Mouse (Mus musculus): ENCODE results near the gene Maats1.

The Maats1 gene

DNA sequence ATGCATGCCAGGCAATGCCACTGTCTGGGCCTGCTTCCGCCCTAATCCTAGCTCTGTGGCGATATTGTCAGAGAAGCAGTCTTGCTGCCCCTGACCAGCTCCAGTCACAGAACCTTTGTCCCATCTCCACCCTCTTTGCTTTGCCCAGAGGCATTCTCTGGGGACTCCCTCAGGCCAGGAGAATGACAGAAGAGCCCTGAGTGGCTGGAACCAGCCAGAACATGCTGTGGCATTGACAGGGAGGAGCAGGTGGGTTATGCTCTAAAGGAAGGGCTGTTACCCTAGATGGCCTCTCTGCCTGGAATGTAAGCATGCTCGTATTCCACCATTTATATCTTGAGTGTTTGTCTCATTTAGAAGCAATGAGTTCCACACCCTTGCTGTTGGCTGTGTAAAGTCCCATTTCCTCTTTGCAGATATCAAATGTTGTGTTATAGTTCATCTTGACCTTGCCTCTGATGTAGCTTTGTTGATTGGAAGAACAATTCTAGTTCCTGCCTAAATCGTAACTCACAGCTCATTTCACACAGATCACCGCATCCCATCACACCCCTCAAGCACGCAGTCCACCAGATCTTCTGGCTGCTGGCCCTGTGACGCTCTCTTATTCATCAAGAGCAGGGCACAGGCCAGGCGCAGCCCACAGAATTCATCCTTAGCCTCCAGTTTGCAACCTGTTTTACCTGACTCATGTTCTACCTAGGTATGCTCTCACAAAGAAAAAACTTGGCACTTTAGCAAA is 28.9 kb upstream of the Maats1 start:
- no peak for DNase-seq (ENCODE audit: low read depth, low spot score)

DNA sequence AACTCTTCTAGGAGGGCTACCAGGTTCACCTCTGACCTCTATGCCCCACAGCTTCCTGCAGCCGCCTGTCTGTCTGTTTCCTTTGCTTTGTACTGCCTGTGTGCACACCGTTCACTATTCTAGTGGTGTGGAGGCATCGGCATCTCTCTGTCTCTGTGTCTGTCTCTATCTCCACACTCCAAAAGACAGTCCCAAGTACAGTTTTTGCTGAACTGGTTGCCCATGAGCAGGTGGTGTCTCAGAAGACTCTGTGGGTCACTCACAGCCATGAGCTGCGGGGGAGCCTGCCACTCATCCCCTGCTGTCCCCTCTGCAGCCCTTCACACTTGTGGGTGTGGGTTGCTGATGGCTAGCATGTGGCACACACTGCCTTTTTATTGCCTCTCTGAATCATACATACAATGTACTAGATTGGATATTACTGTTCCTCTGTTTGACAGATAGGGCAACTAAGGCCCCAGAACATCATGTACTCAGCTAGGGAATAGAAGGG is 28.1 kb upstream of the Maats1 start:
- DNase-seq (ENCODE audit: low read depth, low spot score): no peak

DNA sequence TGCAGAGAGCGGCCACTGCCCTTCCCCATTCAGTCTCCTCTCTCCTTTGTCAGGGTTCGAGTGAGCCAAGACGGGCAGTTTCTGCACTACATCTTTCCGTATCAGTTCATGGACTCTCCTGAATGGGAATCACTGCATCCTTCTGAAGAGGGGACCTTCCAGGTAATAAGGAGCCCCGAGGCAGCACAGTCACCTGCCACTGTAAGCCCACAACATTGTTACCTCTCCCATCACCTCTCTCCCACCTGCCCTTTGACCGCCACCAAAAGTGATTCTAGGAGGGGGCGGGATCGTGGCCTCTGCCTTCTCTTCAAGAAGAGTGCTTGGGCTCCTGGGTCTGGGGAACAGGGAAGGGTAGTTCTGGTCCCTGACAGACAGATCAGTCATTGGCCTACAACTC is 27.5 kb upstream of the Maats1 start:
- DNase-seq (ENCODE audit: low read depth, low spot score): no peak

DNA sequence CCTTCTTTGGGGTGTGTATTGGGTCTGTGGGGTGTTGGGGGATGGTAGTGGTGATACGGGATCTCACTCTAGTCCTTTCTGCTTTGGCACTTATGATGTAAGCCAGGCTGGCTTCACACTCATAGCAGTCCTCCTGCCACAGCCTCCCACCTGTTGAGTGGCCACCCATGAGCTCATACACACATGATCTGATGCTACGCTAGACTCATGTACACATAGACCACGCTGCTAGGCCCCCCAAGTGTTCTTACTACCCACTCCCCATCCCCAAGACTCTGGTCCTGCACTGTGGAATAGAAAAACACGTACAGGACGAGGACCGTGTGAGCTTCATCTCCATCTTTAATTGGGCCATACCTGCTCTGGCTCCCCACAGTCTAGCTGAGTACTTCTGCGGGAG is 27.1 kb upstream of the Maats1 start:
- no peak for DNase-seq (ENCODE audit: low read depth, low spot score)

DNA sequence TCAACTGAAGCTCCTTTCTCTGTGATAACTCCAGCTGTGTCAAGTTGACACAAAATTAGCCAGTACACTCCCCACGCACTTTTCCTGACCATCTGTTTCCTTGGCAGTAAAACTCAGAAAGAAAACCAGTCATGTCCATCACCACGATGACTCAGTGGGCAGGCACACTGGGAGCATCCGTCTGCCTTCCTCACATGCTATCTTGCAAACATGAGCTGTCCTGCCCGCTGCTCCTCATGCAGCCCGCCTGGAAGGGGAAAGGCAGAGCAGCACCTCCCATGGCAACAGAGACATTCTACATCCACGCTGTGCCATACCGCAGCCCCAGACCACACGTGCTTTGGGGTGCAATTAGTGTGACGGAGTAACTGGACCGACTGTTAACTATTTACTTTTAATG is 26.4 kb upstream of the Maats1 start:
- no peak for DNase-seq (ENCODE audit: low read depth, low spot score)

DNA sequence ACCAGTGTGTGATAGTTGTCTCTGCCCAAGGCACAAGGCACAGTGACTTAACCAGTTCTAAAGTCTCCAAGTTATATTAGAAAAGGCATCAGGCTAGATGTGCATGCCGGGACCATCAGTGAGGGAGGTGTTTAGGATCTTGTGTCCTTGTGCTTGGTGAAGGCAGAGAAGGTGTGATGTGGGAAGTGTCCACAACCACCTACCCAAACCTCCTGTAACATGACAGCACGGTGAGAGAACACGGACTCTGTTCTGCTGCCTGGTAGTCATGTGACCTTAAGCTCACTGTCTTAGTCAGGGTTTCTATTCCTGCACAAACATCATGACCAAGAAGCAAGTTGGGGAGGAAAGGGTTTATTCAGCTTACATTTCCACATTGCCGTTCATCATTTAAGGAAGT is 24.3 kb upstream of the Maats1 start:
- DNase-seq (ENCODE audit: low read depth, low spot score): no peak

DNA sequence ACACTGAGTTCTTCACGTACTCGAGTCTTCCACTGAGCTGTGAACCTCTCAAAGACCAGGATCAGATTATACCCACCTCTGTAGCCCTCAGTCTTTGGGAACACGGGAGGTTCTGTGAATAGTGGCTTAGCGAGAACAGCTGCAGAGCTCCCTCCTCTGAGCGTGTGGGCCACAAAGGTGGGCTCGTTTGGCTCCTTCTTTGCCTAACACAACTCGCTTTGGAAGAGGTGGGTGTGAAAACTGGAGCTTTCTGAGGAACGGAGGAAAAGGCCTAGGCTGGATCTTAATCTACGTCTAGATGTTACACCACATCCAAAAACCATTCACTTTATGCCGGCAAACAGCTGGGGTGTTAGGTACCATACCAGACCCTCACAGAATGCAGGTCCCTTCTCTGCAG is 23.4 kb upstream of the Maats1 start:
- DNase-seq (ENCODE audit: low read depth, low spot score): no peak

DNA sequence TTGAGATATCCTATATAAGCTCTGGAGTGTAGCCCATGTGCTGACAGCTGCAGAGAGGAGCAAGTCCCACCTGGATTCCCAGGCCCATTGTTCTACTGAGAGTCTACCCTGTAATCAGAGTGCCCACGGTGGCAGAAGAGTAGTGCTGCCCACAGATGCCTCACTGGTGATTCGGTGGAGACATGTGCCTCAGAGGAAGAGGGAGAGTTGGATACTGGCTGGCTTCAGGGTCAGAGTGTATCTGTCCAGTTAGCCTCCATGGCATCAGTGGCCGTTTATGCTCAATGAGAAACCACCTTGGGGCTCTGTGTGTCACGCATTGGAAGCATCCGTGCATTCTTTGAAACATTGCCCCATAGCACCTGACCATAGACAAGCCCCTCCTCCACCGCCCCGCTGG is 21.7 kb upstream of the Maats1 start:
- no peak for DNase-seq (ENCODE audit: low read depth, low spot score)

DNA sequence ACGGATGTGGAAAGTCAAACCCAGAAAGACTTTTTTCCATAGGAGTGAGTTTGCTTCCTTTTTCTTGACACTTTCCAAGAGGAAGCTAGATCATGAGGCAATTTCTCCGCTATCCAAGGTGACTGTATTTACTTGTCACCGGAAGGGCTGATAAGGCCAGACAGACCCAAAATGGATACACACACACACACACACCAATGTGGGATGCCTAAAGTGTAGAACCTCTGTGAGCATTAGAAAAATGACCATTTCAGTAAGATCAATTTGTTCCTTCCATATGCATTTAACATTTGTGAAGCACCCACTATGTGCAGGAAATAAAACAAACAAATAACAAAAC is 21.3 kb upstream of the Maats1 start:
- no peak for DNase-seq (ENCODE audit: low read depth, low spot score)

DNA sequence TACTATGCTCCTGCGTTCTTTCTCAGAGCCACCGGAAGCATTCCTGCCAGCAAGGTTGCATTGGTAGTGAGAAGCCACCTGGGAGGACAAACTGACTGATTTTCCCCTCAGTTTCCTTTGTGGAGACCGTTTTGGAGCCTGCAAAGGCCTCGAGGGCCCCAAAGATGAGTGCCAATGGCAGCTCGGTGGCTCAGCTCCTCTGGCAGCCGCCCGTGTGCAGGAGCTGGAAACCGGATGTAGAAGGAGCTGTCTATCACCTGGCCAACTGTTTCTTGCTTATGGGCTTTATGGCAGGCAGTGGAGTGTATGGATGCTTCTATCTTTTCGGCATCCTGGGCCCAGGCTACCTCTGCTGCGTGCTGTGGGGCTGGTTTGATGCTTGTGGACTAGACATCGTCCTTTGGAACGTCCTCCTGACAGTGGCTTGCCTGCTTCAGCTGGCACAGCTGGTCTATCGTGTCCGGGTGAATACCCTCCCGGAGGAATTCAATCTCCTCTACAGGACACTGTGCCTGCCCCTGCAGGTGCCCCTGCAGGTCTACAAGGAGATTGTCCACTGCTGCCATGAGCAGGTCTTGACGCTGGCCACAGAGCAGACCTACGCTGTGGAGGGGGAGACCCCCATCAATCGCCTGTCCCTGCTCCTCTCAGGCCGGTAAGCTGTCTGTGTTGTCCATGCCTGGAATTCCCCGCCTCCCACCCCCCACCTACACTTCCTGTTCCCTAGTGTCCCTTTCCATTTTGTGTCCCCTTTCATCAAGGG is 20.7 kb upstream of the Maats1 start:
- no peak for DNase-seq (ENCODE audit: low read depth, low spot score)

DNA sequence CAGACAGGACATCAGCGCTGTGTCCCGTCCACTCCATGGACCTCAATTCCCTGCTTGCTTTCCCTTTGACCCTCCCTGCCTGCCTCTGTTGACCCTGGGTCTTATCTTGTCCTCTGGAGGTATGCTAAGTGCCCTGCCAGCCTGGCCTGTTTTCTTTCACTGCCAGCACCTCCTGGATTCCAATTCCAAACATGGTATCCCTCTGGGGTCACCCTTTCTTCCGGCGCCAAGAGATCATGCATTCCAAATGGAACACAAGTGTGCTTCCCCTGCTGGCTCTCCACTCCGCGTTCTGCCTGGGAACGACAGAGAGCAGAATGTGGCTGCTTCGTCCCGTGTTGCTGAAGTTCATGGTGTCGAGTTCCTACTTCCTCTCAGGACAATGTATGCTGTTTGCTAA is 20.0 kb upstream of the Maats1 start, which contains the start of gene Popdc2:
Popdc2 (plus strand) TSS at position 277 of the 400 bp plus-strand sequence.
- no peak for DNase-seq (ENCODE audit: low read depth, low spot score)

DNA sequence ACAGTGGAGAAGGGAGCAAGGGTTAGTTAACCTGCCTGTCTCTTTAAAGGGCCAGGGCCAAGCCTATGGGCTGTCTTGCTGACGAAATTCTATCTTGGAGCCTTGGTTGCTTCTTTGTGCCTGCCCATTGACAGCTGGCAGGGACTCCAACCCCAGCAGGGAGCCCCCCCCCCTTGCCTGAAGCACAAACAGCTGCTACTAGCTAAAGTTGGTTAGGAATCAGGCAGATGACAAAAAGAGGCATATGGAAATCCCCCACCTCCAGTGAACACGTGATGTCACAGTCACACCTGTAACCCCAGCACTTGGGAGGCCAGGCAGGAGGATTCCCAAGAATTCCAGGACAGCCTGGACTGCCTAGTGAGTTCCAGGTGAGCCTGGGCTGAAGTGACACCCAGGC is 18.4 kb upstream of the Maats1 start:
- no peak for DNase-seq (ENCODE audit: low read depth, low spot score)

DNA sequence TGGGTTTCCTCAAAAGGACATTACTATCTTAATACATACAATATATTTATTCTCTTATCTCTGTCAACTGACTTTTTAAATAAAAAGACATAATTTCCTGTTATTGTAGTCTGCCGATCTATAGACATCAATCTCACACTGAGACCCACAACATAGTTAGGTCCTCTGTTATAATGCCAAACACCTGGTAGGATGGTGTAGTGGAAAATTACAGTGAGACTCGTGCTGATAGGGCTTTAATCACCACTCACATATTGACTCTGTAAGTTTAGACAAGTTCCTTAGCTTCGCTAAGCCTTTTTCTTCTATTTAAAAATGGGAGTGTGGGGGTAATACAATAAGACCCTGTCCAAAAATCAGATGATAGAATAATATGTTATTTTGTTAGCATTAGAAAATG is 17.9 kb upstream of the Maats1 start:
- peak; percentile 25 for DNase-seq (ENCODE audit: low read depth, low spot score)

DNA sequence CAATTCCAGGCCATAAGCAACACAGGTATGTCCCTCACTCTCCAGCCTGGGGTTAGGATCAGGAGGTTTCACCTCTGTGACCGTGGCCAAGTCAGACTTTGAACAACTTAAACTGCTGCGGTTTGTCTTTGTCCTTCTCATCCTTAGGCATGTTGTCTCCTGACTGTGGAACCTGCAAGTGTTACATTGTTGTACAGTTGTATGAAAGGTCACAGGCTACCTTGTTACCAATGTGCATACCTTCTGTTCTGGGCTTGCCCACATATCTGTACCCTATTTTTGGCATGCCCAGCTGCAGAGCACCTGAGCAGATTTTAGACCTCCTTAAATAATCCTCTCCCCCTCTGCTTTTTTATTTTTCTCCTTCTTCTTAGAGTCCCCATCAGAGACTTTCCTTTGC is 17.3 kb upstream of the Maats1 start:
- peak; percentile 20 for DNase-seq (ENCODE audit: low read depth, low spot score)

DNA sequence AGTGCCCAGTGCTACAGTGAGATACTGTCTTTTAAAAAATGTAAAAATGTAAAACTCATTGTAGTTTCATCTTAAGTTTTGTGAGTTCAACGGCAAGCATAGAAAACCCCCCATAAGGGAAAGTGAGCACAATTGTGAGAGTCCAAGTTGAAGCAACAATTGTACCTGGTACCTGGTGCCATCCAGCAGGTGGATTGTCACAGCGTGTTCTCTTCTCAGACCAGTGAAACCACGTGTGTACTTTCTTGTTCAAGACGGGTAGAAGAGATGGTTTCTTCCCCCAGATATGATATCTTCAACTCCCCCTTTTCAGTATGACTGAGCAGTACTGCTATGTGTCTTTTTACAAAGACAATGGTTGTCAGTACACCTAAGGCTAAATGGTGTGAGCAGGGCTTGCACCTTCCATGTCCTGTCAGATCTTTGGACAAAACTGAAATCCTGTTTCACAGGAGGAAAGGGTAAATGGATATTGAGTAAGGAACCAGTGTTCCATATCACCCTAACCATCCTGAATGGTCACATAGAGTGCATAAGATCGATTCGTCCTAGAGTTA is 16.4 kb upstream of the Maats1 start:
- no peak for DNase-seq (ENCODE audit: low read depth, low spot score)

DNA sequence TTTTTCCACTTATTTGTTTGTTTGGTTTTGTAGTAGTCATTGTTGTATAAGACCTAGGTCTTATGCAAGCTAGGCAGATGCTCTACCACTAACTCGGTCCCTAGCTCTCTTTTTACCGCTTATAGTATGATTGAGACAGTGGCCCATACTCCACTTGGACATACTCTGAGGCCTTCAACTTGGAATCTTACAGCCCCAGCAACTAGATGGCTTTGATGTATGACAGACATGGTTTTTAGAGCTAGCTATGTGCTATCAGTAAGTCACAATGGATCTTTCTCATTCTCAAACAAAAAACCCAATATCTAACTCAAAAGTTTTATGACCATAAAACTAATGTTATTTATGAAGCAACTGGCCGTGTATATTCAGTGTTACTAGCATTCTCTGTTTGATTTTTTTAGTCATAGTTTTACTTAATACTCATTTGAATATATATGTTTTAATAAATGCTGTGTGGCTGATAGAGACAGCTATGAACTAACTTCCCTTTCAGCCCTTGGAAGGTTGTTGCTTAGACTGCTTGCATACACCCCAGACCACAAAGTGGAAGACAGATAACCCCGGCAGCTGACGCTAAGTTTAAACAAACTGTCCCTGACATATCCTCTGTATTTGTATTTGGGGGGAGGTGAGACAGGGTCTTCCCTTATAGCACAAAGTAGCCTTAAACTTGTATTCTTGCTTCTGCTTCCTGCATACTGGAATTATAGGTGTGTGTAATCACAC is 12.4 kb upstream of the Maats1 start:
- DNase-seq (ENCODE audit: low read depth, low spot score): no peak

DNA sequence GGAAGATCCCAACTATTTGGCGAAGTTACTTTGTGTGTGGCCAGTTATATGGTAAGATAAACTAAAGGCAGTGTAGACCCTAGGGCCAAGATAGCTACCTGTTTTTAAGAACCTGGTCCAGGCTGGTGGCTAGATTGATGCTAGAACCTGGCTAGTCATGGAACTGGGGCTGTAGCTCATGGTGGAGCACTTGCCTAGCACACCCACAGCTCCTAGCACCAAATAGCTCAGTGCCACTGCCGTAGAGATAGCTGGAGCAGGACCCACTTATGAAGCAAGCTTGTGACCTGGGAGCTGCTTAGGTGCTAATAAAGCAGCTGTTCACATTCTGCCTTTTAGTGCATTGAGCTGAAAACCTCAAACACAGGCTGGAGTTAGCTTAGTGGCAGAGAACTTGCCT is 11.7 kb upstream of the Maats1 start:
- peak; percentile 27 for DNase-seq (ENCODE audit: low read depth, low spot score)

DNA sequence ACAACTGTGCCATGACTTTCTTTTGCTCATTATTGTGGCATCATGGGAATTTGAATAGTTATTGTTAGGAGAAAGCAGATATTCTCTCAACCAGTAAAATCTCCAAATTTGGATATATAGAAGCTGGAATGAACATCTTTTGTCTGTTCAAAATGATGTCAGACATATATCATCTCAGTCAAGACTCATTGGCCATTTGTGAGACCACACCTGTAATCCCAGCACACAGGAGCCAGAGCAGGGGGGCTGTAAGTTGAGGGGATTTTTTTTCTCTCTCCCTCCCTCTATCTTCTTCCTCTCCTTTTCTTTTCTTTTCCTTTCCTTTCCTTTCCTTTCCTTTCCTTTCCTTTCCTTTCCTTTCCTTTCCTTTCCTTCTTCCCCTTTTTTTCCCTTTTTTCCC is 10.9 kb upstream of the Maats1 start:
- peak; percentile 30 for DNase-seq (ENCODE audit: low read depth, low spot score)

DNA sequence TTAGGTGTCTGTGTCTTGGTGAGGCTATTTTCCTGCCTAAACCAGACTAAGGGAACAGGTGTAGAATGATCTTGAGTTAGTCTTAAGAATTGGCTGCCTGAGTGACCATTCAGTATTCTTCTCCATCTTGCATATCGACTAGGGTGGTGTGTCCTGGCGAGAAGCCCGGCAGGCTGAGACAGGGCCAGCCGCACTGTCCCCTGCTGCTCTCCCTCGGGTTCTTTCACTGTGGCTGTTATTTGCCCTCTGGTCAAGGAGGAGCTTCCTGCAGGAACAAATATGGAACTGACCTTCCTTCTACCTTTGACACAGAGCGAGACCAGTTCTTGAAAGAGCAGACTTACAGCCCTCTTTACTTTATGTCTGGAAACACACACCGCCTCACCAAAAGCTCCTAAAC is 10.1 kb upstream of the Maats1 start:
- no peak for DNase-seq (ENCODE audit: low read depth, low spot score)

DNA sequence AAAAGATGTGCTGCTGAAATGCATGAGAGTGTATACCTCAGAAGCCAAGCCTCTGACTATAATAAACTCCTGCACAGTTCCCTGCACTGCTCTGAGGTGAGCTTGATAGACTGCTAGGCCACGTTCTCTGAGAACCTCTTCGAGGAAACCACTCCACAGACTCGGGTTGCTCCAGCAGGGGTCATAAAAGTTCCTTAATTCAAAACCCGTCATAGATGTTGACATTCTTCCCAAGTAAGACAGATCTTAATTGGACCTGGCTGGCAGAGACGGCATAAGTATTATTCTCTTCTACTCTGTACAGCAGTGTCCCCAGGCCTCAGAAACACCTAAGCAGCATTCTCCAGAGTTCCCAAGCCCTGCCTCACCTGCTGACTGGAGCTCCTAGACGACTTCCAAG is 9.0 kb upstream of the Maats1 start:
- no peak for DNase-seq (ENCODE audit: low read depth, low spot score)

DNA sequence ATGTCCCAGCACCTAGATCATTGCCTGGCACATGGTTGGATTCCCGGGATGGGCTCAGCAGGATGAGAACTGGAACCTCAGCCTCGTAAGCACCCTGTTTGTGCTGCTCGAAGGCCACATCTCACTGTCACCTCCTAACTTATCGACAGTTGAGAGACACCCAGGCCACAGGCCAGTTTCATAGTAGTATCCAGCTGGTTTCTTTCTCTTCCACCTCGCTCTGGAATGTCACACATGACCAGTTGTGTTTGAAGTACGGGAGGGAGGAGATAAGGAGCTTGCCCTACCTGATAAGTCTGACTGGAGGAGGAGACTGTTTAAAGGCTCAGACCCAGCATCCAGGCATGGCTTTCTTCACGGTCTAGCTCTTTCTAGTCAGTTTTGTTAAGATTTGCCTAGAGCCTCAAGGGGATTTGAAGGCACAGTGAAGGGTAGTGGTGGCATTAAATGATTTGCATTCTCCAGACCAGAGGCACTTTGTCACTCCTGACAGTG is 8.5 kb upstream of the Maats1 start:
- DNase-seq (ENCODE audit: low read depth, low spot score): no peak

DNA sequence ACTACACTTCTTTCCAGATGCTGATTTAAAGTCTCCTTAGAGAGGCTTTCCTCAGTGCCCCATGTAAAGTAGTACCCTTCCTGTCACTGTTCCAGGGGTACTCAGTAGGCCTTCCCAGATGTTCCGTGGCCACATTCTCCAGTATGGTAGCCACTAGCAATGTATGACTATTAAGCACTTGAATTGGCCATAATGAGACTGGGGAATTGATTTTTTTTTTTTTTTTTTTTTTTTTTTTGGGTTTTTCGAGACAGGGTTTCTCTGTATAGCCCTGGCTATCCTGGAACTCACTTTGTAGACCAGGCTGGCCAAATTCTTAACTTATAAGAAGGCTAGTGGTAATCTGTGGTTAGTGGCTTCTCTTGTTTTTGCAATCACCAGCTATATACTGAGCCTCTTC is 7.9 kb upstream of the Maats1 start:
- no peak for DNase-seq (ENCODE audit: low read depth, low spot score)
